Mouse (Mus musculus) cerebellum, adult 2 months (tissue): Measurements from ENCODE around the gene Purb.

Source experiments
- CTCF ChIP-seq: fragments of 200-500 bp; IDR thresholded peaks from 2 replicates; pipeline ENCODE4 v1.5.1; 2011; ENCODE audit warnings: low read depth, mild to moderate bottlenecking, control low read depth, low read length, moderate library complexity, borderline replicate concordance; ENCODE audit not compliant: insufficient read depth
- POLR2A ChIP-seq: fragments of 200-500 bp; IDR thresholded peaks from 2 replicates; pipeline ENCODE4 v1.6.1; 2011; ENCODE audit warnings: low read length, control low read depth, borderline replicate concordance; ENCODE audit not compliant: insufficient read depth

DNA sequence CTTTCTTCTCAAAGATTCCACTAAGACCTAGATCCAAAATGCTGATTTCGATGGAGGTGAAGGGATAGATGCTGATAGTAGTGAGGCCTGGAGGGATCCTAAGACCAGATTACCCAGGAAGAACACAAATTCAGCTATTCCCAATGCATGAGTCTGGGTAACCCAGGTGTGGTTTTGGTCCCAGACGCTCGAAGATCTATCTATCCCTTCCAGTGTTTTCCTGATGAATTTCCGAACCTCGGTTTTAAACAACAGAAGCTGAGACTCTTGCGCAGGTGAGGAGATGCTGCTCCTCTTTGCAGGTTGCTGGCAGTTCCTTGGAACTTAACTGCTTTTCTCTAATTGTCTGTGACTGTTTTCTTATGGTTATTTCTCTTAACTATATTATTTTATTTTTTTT is 1.3 kb downstream of the Purb start:
- TF ChIP-seq CTCF (no peak), POLR2A (no peak)
